Mouse (Mus musculus) ES-Bruce4 (cell line): ENCODE results near the gene Acsm1. TPM values are rescaled to one million over a fixed set of nuclear protein-coding genes. Genes with fewer than 3 reads are reported as not detected.

Experiments used
- H3K27ac ChIP-seq: 2 replicates; pipeline ENCODE4 v1.5.1; 2012; ENCODE audit warnings: low read length, inconsistent platforms; ENCODE audit not compliant: insufficient read depth
- H3K27me3 ChIP-seq: 2 replicates; pipeline ENCODE4 v1.6.1; 2012; ENCODE audit warnings: mild to moderate bottlenecking, low read length, inconsistent platforms; ENCODE audit not compliant: control insufficient read depth, poor library complexity, insufficient read depth, severe bottlenecking
- H3K36me3 ChIP-seq: 2 replicates; pipeline ENCODE4 v1.6.1; 2012; ENCODE audit warnings: inconsistent platforms, mild to moderate bottlenecking, low read length, moderate library complexity; ENCODE audit not compliant: control insufficient read depth, poor library complexity, insufficient read depth, severe bottlenecking
- H3K4me1 ChIP-seq: one replicate; pipeline ENCODE4 v1.8.1; 2011; ENCODE audit warnings: low read length; ENCODE audit not compliant: control insufficient read depth, insufficient read depth
- H3K4me3 ChIP-seq: 2 replicates; pipeline ENCODE4 v1.5.1; 2011; ENCODE audit warnings: low read depth, mild to moderate bottlenecking, low read length
- H3K9ac ChIP-seq: 2 replicates; pipeline ENCODE4 v1.6.1; 2012; ENCODE audit warnings: low read depth, mild to moderate bottlenecking, inconsistent platforms; ENCODE audit not compliant: poor library complexity, severe bottlenecking
- H3K9me3 ChIP-seq: replicated peaks from 2 replicates; pipeline ENCODE4 v1.6.1; 2012; ENCODE audit warnings: mild to moderate bottlenecking, low read length, inconsistent platforms; ENCODE audit not compliant: control insufficient read depth, poor library complexity, insufficient read depth, severe bottlenecking
- CTCF ChIP-seq: IDR thresholded peaks from one replicate; pipeline ENCODE4 v1.8.1; 2011; ENCODE audit warnings: low read depth, low read length
- EP300 ChIP-seq: IDR thresholded peaks from 2 replicates; pipeline ENCODE4 v1.6.1; 2011; ENCODE audit warnings: low read depth, low read length; ENCODE audit not compliant: insufficient read depth
- POLR2A ChIP-seq: IDR thresholded peaks from one replicate; pipeline ENCODE4 v1.8.1; 2011; ENCODE audit warnings: low read length; ENCODE audit not compliant: insufficient read depth
- polyA plus RNA-seq: library from polyadenylated mRNA; stranded (reverse); fragments of >200 nt; gene quantifications from 2 replicates; pipeline ENCODE4 v1.2.4, GENCODE M21; 2011; ENCODE audit warnings: low read depth; ENCODE audit not compliant: missing spikeins, insufficient read depth, insufficient read length

Gene Acsm1
- polyA plus RNA-seq, 1 experiment: not detected

- no peaks in the 10 kb centered on the region for H3K9me3 ChIP-seq
Measured at GRCm38 (mm10) chr7:119689726-119690125, 82.9 kb downstream of the Acsm1 start, which contains the start of gene Acsm4. TSS of gene Acsm4 (plus strand) at chr7:119690026.

GRCm38 (mm10) chr7:119692302-119692701, 85.5 kb downstream of the Acsm1 start:
- Histone ChIP-seq H3K27ac (no peak overlapping the region), H3K36me3 (no peaks in the 10 kb centered on the region), H3K4me1 (no peaks in the 10 kb centered on the region), H3K27me3 (no peaks in the 10 kb centered on the region), H3K9ac (no peak overlapping the region), H3K4me3 (no peak overlapping the region), H3K9me3 (no peaks in the 10 kb centered on the region)
- TF ChIP-seq POLR2A (no peak), CTCF (no peak), EP300 (no peak)

More at GRCm38 (mm10) chr7:119689726-119690125, 82.9 kb downstream of the Acsm1 start, which contains the start of gene Acsm4:
- Histone ChIP-seq H3K9ac (no peak within 1 kb of the TSS), H3K4me1 (no peaks in the 10 kb centered on the region), H3K36me3 (no peaks in the 10 kb centered on the region), H3K27ac (no peak within 1 kb of the TSS), H3K4me3 (no peak within 1 kb of the TSS), H3K27me3 (no peaks in the 10 kb centered on the region)
- TF ChIP-seq CTCF: no peak
- no peak for TF ChIP-seq EP300
- TF ChIP-seq POLR2A: no peak

GRCm38 (mm10) chr7:119694926-119695325, 88.1 kb downstream of the Acsm1 start:
- no peaks in the 10 kb centered on the region for H3K9me3 ChIP-seq
- no peak overlapping the region for H3K27ac ChIP-seq
- H3K36me3 ChIP-seq: no peaks in the 10 kb centered on the region
- H3K9ac ChIP-seq: no peak overlapping the region
- TF ChIP-seq POLR2A (no peak), EP300 (no peak), CTCF (no peak)
- no peaks in the 10 kb centered on the region for H3K27me3 ChIP-seq
- no peaks in the 10 kb centered on the region for H3K4me1 ChIP-seq
- H3K4me3 ChIP-seq: no peak overlapping the region

Other genes starting within 250 kb of the Acsm1 start
- not detected in 2 replicates for gene Gp2, start 147.7 kb upstream of the Acsm1 start, polyA plus RNA-seq
- not detected in 2 replicates for gene Umod, start 127.7 kb upstream of the Acsm1 start, polyA plus RNA-seq
- not detected in 2 replicates for gene Acsm5, start 87.6 kb upstream of the Acsm1 start, polyA plus RNA-seq
- not detected in 2 replicates for gene Pdilt, start 83.5 kb upstream of the Acsm1 start, polyA plus RNA-seq
- gene Acsm2, start 52.7 kb upstream of the Acsm1 start, polyA plus RNA-seq: not detected in 2 replicates
- not detected in 2 replicates for gene Acsm4, start 83.0 kb downstream of the Acsm1 start, polyA plus RNA-seq
- gene Thumpd1, start 113.8 kb downstream of the Acsm1 start, polyA plus RNA-seq: 67.9 and 68.0 TPM in 2 replicates
- not detected in 2 replicates for gene Acsm3, start 153.9 kb downstream of the Acsm1 start, polyA plus RNA-seq
- 27.0 and 31.4 TPM in 2 replicates for gene Rexo5, start 187.0 kb downstream of the Acsm1 start, polyA plus RNA-seq
- gene Eri2, start 187.0 kb downstream of the Acsm1 start, polyA plus RNA-seq: 22.1 and 26.9 TPM in 2 replicates